Mouse (Mus musculus) adrenal gland (tissue): ENCODE measurements around the gene Foxd4.
"Not testable (repeated sequence)": the region's sequence is repeated elsewhere in the genome, so short reads cannot be mapped to it uniquely, and the experiment has no call there.

Source experiments
- intact Hi-C: fragments of 180-260 bp; cut with DNase I; formaldehyde crosslinking; loops from one replicate; pipeline ENCODE4 v1.15.1; 2025
- microRNA-seq, 2 experiments: library from miRNA; unstranded; fragments of <30 nt; microRNA quantifications; one replicate each; pipeline ENCODE4; 2019

Foxd4 gene

DNA sequence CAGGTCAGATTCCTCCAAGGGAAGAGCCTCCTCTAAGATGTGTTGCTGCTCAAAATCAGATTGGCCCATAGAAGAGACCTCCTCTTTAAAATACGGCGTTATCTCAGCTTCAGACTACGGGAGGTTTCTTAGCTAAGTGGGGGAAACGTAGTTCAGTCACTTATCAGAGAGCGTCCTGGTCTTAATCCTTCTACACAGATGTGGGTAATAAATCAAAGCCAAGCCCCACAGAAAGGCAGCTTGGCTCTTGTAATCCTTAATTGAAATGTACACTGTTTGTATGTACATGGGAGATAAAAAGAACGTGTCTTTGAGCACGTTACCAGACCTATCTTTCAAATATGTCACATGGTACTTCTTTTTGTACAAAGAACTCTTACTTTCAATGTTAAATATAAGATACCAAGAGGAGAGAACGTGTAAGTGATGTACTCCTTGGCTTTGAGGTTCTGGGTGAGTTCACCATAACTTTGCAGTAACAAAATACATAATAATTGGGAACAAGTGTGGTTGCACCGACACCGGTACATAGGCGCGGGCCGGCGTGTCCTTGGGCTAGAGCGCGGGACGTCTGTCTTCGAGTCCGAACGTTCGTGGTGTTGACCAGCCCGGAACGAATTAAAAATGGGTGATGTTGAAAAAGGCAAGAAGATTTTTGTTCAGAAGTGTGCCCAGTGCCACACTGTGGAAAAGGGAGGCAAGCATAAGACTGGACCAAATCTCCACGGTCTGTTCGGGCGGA is 25.7 kb downstream of the Foxd4 start, which contains the start of gene Gm10053:
TSS of gene Gm10053 (plus strand) at position 558 of the 742 bp plus-strand sequence.
- intact Hi-C loops: not testable (repeated sequence)

- intact Hi-C loops: loop anchor here (5.0 kb wide), 1 partner anchor 252 kb away; no protein-coding TSS in a partner anchor
Observed at GRCm38 (mm10) chr19:24873873-24874272, 27.1 kb downstream of the Foxd4 start.

DNA sequence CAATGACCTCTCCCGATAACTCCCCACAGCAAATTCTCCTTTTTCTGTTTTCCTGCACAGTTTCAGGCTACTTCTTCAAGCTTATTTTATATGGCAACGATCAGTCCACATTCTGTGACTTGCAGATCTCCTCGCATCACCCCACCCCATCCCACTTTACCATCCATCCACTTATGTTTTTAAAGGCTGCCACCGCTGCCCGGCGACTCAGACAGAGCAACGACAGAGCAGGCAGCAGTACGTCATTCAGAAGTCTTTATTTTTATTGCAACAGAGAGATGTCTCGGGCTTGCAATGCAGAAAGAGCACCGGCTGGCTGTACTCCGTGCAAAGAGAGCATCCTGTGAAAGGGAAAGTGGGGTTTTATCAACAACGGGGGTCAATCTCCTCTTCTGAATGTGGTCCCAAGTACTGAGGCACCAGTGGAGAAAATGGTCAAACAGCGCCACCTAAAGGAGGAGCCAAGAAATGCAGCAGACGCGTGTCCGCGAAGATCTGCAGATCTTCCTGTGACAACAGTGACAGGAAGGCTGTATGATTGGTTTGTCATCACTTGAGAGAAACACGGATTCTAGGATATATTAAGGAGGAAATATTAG is 29.9 kb downstream of the Foxd4 start:
- intact Hi-C loops: loop anchor here (2.0 to 5.0 kb wide), 2 partner anchors 166 to 249 kb away; no protein-coding TSS in a partner anchor

DNA sequence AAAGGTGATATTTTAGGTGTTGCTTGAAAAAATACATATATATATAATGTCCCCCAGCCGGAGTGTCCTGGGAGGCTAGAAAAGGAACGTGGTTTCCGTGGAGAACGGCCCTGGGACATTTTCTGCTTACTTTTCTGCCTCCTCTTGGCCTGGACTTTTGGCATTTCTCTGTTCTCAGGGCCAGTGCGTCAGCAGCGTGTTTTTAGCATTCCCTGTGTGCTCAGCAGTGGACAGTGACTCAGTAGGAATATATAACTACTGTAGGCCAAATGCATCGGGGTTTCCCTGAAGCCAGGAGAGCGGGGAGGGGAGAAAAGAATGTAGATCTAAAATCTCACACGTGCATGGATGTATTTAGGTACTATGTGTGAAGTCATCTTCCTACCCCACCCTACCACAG is 35.6 kb downstream of the Foxd4 start:
- intact Hi-C loops: no loop called here

DNA sequence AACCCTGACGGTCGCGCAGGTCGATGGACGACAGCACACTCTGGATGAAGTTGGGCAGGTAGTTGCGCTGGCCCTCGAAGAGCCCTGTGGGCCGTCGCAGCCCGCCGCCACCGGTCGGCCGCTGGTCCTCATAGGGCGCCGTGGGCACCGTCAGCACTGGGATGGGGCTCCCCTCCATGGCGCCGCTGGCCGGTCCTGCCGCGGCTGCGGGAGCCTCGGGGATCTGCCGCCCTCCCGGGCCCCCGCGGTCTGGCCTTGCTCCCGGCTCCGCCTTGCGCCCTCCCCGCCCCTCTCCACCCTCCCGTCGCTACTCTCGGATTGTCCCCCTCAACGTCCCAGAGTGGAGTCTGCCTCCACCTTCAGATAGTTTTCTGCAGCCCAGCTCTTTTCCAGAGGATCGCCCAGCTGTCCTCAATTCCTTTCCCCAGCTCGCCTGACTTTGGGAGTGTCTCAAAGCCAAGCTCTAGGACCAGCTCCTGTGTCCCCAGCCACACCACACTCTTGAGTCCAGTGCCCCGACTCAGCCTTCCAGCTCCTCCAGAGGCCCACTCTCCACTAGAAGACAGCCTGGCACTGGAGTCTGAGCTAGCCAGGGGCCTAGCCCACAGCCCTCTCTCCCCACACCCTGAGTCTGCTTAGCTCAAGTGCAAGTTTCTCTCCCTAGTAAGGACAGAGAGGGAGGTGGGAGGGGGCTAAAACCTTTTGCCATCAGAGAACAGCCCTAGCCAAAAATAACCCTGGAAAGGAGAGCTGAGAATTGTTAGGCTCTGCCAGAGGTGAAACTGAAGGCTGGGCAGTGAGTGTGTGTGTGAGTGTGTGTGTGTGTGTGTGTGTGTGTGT is 39.2 kb downstream of the Foxd4 start, which contains the start of gene Pgm5:
TSS of gene Pgm5 (minus strand) at position 244 of the 840 bp plus-strand sequence.
- intact Hi-C loops: no loop called here

GRCm38 (mm10) chr19:24861276-24861611 is 39.8 kb downstream of the Foxd4 start:
- intact Hi-C loops: no loop called here

- intact Hi-C loops: no loop called here
Observed at GRCm38 (mm10) chr19:24851456-24852315, 49.3 kb downstream of the Foxd4 start.

Small RNAs within 50 kb of the gene (microRNA-seq; reads per million reads assigned to microRNA genes)
- gene Mir3084-1: 0 reads per million in 2 experiments
